ENCODE assay signal across 8 mouse cellular contexts in genomic region chr6:29526281-29527251, GRCm38 (mm10). TPM values are rescaled to one million over a fixed set of nuclear protein-coding genes. Genes with fewer than 3 reads are reported as not detected.
DNase-seq lines count a peak whose midpoint lies in the region; ATAC-seq and TF ChIP-seq lines count a peak whose summit lies in the region.

Gene Irf5, plus strand, starts transcription at chr6:29526625.

- dilution Hi-C loops in CH12.LX (cut with MboI; ENCODE audit: extremely low pct_ligation_motif_present, extremely low pct_unique_long_range_greater_than_20kb, low sequenced_read_pairs) = no loop called here

- H3K27me3 ChIP-seq in CH12.LX (replicated peaks) = no peaks in the 10 kb centered on the region
- H3K27me3 ChIP-seq in embryonic facial prominence, embryonic 15.5 days = peaks cover 45% of the 10 kb centered on the region
- peaks cover 34% of the 10 kb centered on the region for H3K27me3 ChIP-seq in hindbrain, embryonic 16.5 days (replicated peaks; ENCODE audit: control insufficient read depth, insufficient read depth, low read length)

- TF ChIP-seq EP300 in CH12.LX (IDR thresholded peaks at IDR 0.05; ENCODE audit: low read length) = no peak; the same call in 1 of the 2 replicates

- WGBS in embryonic facial prominence, embryonic 15.5 days = under 1% methylated on average over 72 of the region's 96 CpGs
- WGBS in hindbrain, embryonic 16.5 days = under 1% methylated on average over 73 of the region's 96 CpGs

- peak within 1 kb of the TSS; percentile 96 for H3K9ac ChIP-seq in CH12.LX (ENCODE audit: insufficient read depth, low read depth)
- H3K9ac ChIP-seq in embryonic facial prominence, embryonic 15.5 days = peak within 1 kb of the TSS; percentile 39
- peak within 1 kb of the TSS; percentile 61 for H3K9ac ChIP-seq in hindbrain, embryonic 16.5 days (ENCODE audit: low read depth, low read length)

- DNase-seq in adrenal gland, postnatal 10 days = peak; percentile 50
- no peak for DNase-seq in adrenal gland, adult 8-10 months
- DNase-seq in CH12.LX (ENCODE audit: extremely low read depth) = peak; percentile 62
- peak; percentile 40 for DNase-seq in lung, postnatal 10 days
- DNase-seq in spleen, postnatal 4 days (ENCODE audit: low spot score in 2 of 2) = peak; percentile 46 to 79
- no peak for DNase-seq in ovary, postnatal 14 days (ENCODE audit: low spot score)

- peak within 1 kb of the TSS; percentile 82 to 90 (median 88) for H3K4me3 ChIP-seq in CH12.LX (replicated peaks in 1 of 3; ENCODE audit: low read depth in 2 of 3, low read length in 2 of 3, poor library complexity in 1 of 3)
- peak within 1 kb of the TSS; percentile 57 for H3K4me3 ChIP-seq in embryonic facial prominence, embryonic 15.5 days (replicated peaks)
- H3K4me3 ChIP-seq in hindbrain, embryonic 16.5 days (ENCODE audit: low read length) = peak within 1 kb of the TSS; percentile 52

- in situ Hi-C loops in CH12.LX (cut with MboI; ENCODE audit: low pct_ligation_motif_present, low pct_unique_long_range_greater_than_20kb, low sequenced_read_pairs) = no loop called here

- no peak for TF ChIP-seq RAD21 in CH12.LX (IDR thresholded peaks at IDR 0.05; ENCODE audit: low read depth, low read length)

- TF ChIP-seq CTCF in CH12.LX (conservative IDR thresholded peaks at IDR 0.05 in 1 of 2, IDR thresholded peaks at IDR 0.05 in 1 of 2; ENCODE audit: low read depth in 2 of 2, low read length in 2 of 2) = no peak

- peaks cover 17 to 63% of the 10 kb centered on the region in 2 experiments for H3K4me1 ChIP-seq in CH12.LX (ENCODE audit: control insufficient read depth in 1 of 2, insufficient read depth in 2 of 2)
- peaks cover 31% of the 10 kb centered on the region for H3K4me1 ChIP-seq in embryonic facial prominence, embryonic 15.5 days
- H3K4me1 ChIP-seq in hindbrain, embryonic 16.5 days (ENCODE audit: control insufficient read depth, insufficient read depth, low read depth, low read length) = peaks cover 21% of the 10 kb centered on the region

- H3K4me2 ChIP-seq in CH12.LX (ENCODE audit: insufficient read depth, low read depth, poor library complexity, severe bottlenecking) = peak within 1 kb of the TSS; percentile 99
- H3K4me2 ChIP-seq in embryonic facial prominence, embryonic 15.5 days (replicated peaks) = peak within 1 kb of the TSS; percentile 99
- peak within 1 kb of the TSS; percentile 98 for H3K4me2 ChIP-seq in hindbrain, embryonic 16.5 days (ENCODE audit: low read length)

- peaks cover 6 to 9% of the 10 kb centered on the region in 2 experiments for H3K36me3 ChIP-seq in CH12.LX (replicated peaks in 1 of 2; ENCODE audit: control insufficient read depth in 1 of 2, insufficient read depth in 1 of 2, low read length in 1 of 2)
- no peaks in the 10 kb centered on the region for H3K36me3 ChIP-seq in embryonic facial prominence, embryonic 15.5 days
- H3K36me3 ChIP-seq in hindbrain, embryonic 16.5 days (ENCODE audit: control insufficient read depth, insufficient read depth, low read length) = no peaks in the 10 kb centered on the region

- peak within 1 kb of the TSS; percentile 98 for H3K27ac ChIP-seq in CH12.LX (ENCODE audit: insufficient read depth, low read depth)
- no peak within 1 kb of the TSS for H3K27ac ChIP-seq in embryonic facial prominence, embryonic 15.5 days (replicated peaks)
- no peak within 1 kb of the TSS for H3K27ac ChIP-seq in hindbrain, embryonic 16.5 days (ENCODE audit: low read depth, low read length)

- 0 out of 2 replicates have a peak, but pooled peaks have one; percentile 8 for ATAC-seq in embryonic facial prominence, embryonic 15.5 days (ENCODE audit: insufficient number of reproducible peaks, low FRiP score, low TSS enrichment, low read depth)
- peak; percentile 45; the same call in 1 of the 2 replicates for ATAC-seq in hindbrain, embryonic 16.5 days

- no peaks in the 10 kb centered on the region for H3K9me3 ChIP-seq in CH12.LX (replicated peaks; ENCODE audit: low read length)
- H3K9me3 ChIP-seq in embryonic facial prominence, embryonic 15.5 days (replicated peaks) = no peaks in the 10 kb centered on the region
- H3K9me3 ChIP-seq in hindbrain, embryonic 16.5 days (ENCODE audit: control insufficient read depth, low read length) = no peaks in the 10 kb centered on the region

- TF ChIP-seq POLR2A in CH12.LX (IDR thresholded peaks at IDR 0.05; ENCODE audit: low read depth, low read length) = peak; percentile 85

- H3K79me2 ChIP-seq in CH12.LX (replicated peaks; ENCODE audit: control insufficient read depth, extremely low read depth, insufficient read depth, poor library complexity, severe bottlenecking) = peaks cover 36% of the 10 kb centered on the region

TF ChIP-seq in CH12.LX, 34 proteins besides CTCF, POLR2A, EP300 and RAD21:
- TF ChIP-seq ZC3H11A (IDR thresholded peaks at IDR 0.05; ENCODE audit: low read depth, low read length) (no peak), MXI1 (IDR thresholded peaks at IDR 0.05; ENCODE audit: low read depth, low read length) (peak; percentile 23; the same call in 1 of the 2 replicates), HCFC1 (IDR thresholded peaks at IDR 0.05; ENCODE audit: low read depth, low read length) (peak; percentile 21), ZKSCAN1 (IDR thresholded peaks at IDR 0.05; ENCODE audit: borderline replicate concordance, low read depth, low read length) (no peak), GABPA (IDR thresholded peaks at IDR 0.05; ENCODE audit: insufficient replicate concordance, low read depth, low read length) (no peak), SIN3A (IDR thresholded peaks at IDR 0.05; ENCODE audit: low read length) (0 out of 2 replicates have a peak, but pooled peaks have one; percentile 22), IRF4 (IDR thresholded peaks at IDR 0.05; ENCODE audit: low read depth, low read length) (peak; percentile 65; the same call in 1 of the 2 replicates), KAT2A (IDR thresholded peaks at IDR 0.05; ENCODE audit: insufficient replicate concordance, low read length) (no peak), NELFE (IDR thresholded peaks at IDR 0.05; ENCODE audit: low read depth, low read length) (peak; percentile 62; the same call in 1 of the 2 replicates), ZMIZ1 (IDR thresholded peaks at IDR 0.05; ENCODE audit: low read depth, low read length) (peak; percentile 95), NRF1 (IDR thresholded peaks at IDR 0.05; ENCODE audit: low read depth, low read length) (peak; percentile 45; the same call in 1 of the 2 replicates), JUND (conservative IDR thresholded peaks at IDR 0.05; ENCODE audit: low read depth, low read length) (no peak), SMC3 (IDR thresholded peaks at IDR 0.05; ENCODE audit: low read depth, low read length) (no peak), MAZ (IDR thresholded peaks at IDR 0.05; ENCODE audit: low read depth, low read length) (no peak; the same call in 1 of the 2 replicates), USF2 (conservative IDR thresholded peaks at IDR 0.05; ENCODE audit: low read depth, low read length) (no peak), CHD1 (IDR thresholded peaks at IDR 0.05; ENCODE audit: low read depth, low read length) (no peak; the same call in 1 of the 2 replicates), MEF2A (IDR thresholded peaks at IDR 0.05; ENCODE audit: borderline replicate concordance, low read depth, low read length) (peak; percentile 30; the same call in 1 of the 2 replicates), ETS1 (conservative IDR thresholded peaks at IDR 0.05; ENCODE audit: low read depth, low read length) (peak; percentile 38; the same call in 1 of the 2 replicates), RCOR1 (conservative IDR thresholded peaks at IDR 0.05; ENCODE audit: low read depth, low read length) (no peak), BHLHE40 (IDR thresholded peaks at IDR 0.05; ENCODE audit: low read depth, low read length) (peak; percentile 28), ZNF384 (IDR thresholded peaks at IDR 0.05; ENCODE audit: low read depth, low read length) (no peak), MAFK (IDR thresholded peaks at IDR 0.05; ENCODE audit: insufficient replicate concordance, low read length) (no peak), MAX (IDR thresholded peaks at IDR 0.05; ENCODE audit: low read length) (peak; percentile 27), PAX5 (IDR thresholded peaks at IDR 0.05; ENCODE audit: low read length) (no peak), UBTF (IDR thresholded peaks at IDR 0.05; ENCODE audit: low read depth, low read length) (peak; percentile 94), E2F4 (IDR thresholded peaks at IDR 0.05; ENCODE audit: insufficient replicate concordance, low read depth, low read length) (no peak), ELF1 (IDR thresholded peaks at IDR 0.05; ENCODE audit: low read depth, low read length) (peak; percentile 80), USF1 (IDR thresholded peaks at IDR 0.05; ENCODE audit: low read depth, low read length) (no peak), CHD2 (IDR thresholded peaks at IDR 0.05; ENCODE audit: low read length) (no peak), JUN (IDR thresholded peaks at IDR 0.05; ENCODE audit: insufficient read depth, low read depth, low read length) (no peak), TCF12 (IDR thresholded peaks at IDR 0.05; ENCODE audit: low read depth, low read length) (peak; percentile 56), TBP (conservative IDR thresholded peaks at IDR 0.05; ENCODE audit: low read depth, low read length) (0 out of 2 replicates have a peak, but pooled peaks have one; percentile 6), MYC (IDR thresholded peaks at IDR 0.05; ENCODE audit: low read depth, low read length) (0 out of 2 replicates have a peak, but pooled peaks have one; percentile 31), POLR2AphosphoS2 (IDR thresholded peaks at IDR 0.05; ENCODE audit: low read depth, low read length) (0 out of 2 replicates have a peak, but pooled peaks have one; percentile 22)

RNA-seq across cellular contexts. Expression of gene Irf5, which starts in this region (rescaled TPM):
- total RNA-seq in adrenal gland, postnatal 10 days (2021) = 1 to 10 TPM; 3.8 to 4.8 TPM
- total RNA-seq in adrenal gland, adult 8-10 months (2022) = 1 to 10 TPM; 5.1 to 7.8 (median 7.7) TPM
- 134 and 152 TPM in 2 replicates for total RNA-seq in CH12.LX (2012; rRNA removed)
- total RNA-seq in CH12.LX (2014; rRNA removed) = 158 and 159 TPM in 2 replicates
- 134 and 144 TPM in 2 replicates for polyA plus RNA-seq in CH12.LX (2012; ENCODE audit: insufficient read length, low read depth)
- 6.8 and 8.2 TPM in 2 replicates for polyA plus RNA-seq in embryonic facial prominence, embryonic 15.5 days (2015; fragmentation: Nextera tagmentation; extraction: Ambion mirVana)
- 2.2 and 3.3 TPM in 2 replicates for polyA plus RNA-seq in hindbrain, embryonic 16.5 days (2015; fragmentation: Nextera tagmentation; extraction: Ambion mirVana)

Comparison
In these comparisons a context has a peak if more than half of its experiments do, and no peak if none do; other contexts are left out.
1. RNA of gene Irf5 (total RNA-seq): 134 to 159 TPM in CH12.LX; 5.1 to 7.8 TPM in adrenal gland, adult 8-10 months and 3.8 to 4.8 TPM in adrenal gland, postnatal 10 days; every median in the first group is over 10 times any median in the second.
2. RNA of gene Irf5 (polyA plus RNA-seq): 134 to 144 TPM in CH12.LX; 6.8 to 8.2 TPM in embryonic facial prominence, embryonic 15.5 days and 2.2 to 3.3 TPM in hindbrain, embryonic 16.5 days; every median in the first group is over 10 times any median in the second.
3. DNase-seq: peak in adrenal gland, postnatal 10 days (single experiment), CH12.LX (single experiment), lung, postnatal 10 days (single experiment) and spleen, postnatal 4 days (2 of 2); none in adrenal gland, adult 8-10 months (single experiment) and ovary, postnatal 14 days (single experiment).
4. H3K9ac ChIP-seq: peak in every context shown above with its lines; median percentile 96 in CH12.LX; 61 in hindbrain, embryonic 16.5 days; 39 in embryonic facial prominence, embryonic 15.5 days.
5. Peak in every context shown above with its lines, with median percentiles within 50 percentile points of each other: H3K4me2 ChIP-seq and H3K4me3 ChIP-seq.